Mouse (Mus musculus) cerebellum, adult 2 months (tissue): ENCODE measurements around the gene Chst3.

Source experiments
- CTCF ChIP-seq: fragments of 200-500 bp; IDR thresholded peaks from 2 replicates; pipeline ENCODE4 v1.5.1; 2011; ENCODE audit warnings: low read depth, mild to moderate bottlenecking, control low read depth, low read length, moderate library complexity, borderline replicate concordance; ENCODE audit not compliant: insufficient read depth
- POLR2A ChIP-seq: fragments of 200-500 bp; IDR thresholded peaks from 2 replicates; pipeline ENCODE4 v1.6.1; 2011; ENCODE audit warnings: low read length, control low read depth, borderline replicate concordance; ENCODE audit not compliant: insufficient read depth

DNA sequence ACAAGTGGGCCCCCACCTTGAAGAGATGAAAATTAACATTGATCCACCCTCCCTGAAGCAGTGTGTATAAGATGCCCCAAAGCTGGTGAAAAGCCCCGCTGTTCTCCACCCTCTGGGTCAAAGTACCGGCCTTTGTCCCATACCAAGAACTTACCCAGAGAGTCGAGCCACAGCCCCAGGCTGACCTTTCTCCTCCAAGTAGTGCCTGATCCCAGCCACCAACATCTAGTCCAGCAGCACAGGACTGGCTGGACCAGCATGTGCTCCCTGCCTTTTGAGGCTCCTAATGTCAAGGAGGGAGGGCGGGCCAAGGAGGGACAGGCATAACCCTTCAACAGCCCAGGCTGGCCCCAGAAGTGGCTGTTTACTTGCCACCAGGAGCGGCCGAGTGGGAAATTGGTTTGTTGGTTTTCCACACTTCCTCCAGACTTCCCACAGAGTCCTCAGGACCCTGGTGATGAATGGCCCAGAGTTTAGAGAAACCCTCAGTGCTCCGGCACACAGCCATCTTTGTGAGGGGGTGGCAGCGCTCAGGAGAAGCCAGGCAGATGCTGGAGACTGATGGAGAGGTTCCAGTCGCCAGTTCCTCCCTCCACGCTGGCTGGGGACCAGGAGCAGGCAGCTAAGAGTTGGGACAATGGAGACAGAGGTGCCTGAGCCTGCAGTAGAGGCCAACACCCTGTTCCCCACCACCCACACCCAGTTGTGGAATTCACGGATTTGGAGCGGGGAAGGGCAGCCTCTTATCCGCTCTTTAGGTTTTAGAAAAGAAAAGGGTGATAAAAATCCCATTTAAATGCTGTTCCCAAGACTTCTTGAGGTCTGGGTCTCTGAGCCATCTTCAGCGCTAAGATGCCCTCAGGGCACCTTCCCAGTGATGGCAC, 3.7 kb downstream of the Chst3 start:
- TF ChIP-seq POLR2A (no peak), CTCF (no peak)
